Mouse (Mus musculus): ENCODE results near the gene Rubcn. TPM values are rescaled to one million over a fixed set of nuclear protein-coding genes. Genes with fewer than 3 reads are reported as not detected.

Rubcn gene
- total and polyA plus RNA-seq, 3 experiments = 27.7 to 40.4 (median 28.0) TPM

GRCm38 (mm10) chr16:32915292-32916068, 37.9 kb upstream of the Rubcn start (continued):
- TF ChIP-seq ZMIZ1 (IDR thresholded peaks at IDR 0.05; ENCODE audit: low read depth, low read length) (no peak), POLR2AphosphoS2 (IDR thresholded peaks at IDR 0.05; ENCODE audit: low read depth, low read length) (no peak), JUND (conservative IDR thresholded peaks at IDR 0.05; ENCODE audit: low read depth, low read length) (peak; percentile 92), CTCF (conservative IDR thresholded peaks at IDR 0.05 in 1 of 2, IDR thresholded peaks at IDR 0.05 in 1 of 2; ENCODE audit: low read depth in 2 of 2, low read length in 2 of 2) (no peak), MAX (IDR thresholded peaks at IDR 0.05; ENCODE audit: low read length) (no peak), JUN (IDR thresholded peaks at IDR 0.05; ENCODE audit: insufficient read depth, low read depth, low read length) (peak; percentile 73), MAZ (IDR thresholded peaks at IDR 0.05; ENCODE audit: low read depth, low read length) (0 out of 2 replicates have a peak, but pooled peaks have one; percentile 43), HCFC1 (IDR thresholded peaks at IDR 0.05; ENCODE audit: low read depth, low read length) (no peak), EP300 (IDR thresholded peaks at IDR 0.05; ENCODE audit: low read length) (peak; percentile 61; the same call in 1 of the 2 replicates), CHD2 (IDR thresholded peaks at IDR 0.05; ENCODE audit: low read length) (no peak), PAX5 (IDR thresholded peaks at IDR 0.05; ENCODE audit: low read length) (no peak), NELFE (IDR thresholded peaks at IDR 0.05; ENCODE audit: low read depth, low read length) (no peak), MXI1 (IDR thresholded peaks at IDR 0.05; ENCODE audit: low read depth, low read length) (peak; percentile 50; the same call in 1 of the 2 replicates), SMC3 (IDR thresholded peaks at IDR 0.05; ENCODE audit: low read depth, low read length) (no peak), POLR2A (IDR thresholded peaks at IDR 0.05; ENCODE audit: low read depth, low read length) (no peak), ZKSCAN1 (IDR thresholded peaks at IDR 0.05; ENCODE audit: borderline replicate concordance, low read depth, low read length) (no peak), MAFK (IDR thresholded peaks at IDR 0.05; ENCODE audit: insufficient replicate concordance, low read length) (no peak), MEF2A (IDR thresholded peaks at IDR 0.05; ENCODE audit: borderline replicate concordance, low read depth, low read length) (no peak), SIN3A (IDR thresholded peaks at IDR 0.05; ENCODE audit: low read length) (peak; percentile 36; the same call in 1 of the 2 replicates), ELF1 (IDR thresholded peaks at IDR 0.05; ENCODE audit: low read depth, low read length) (no peak), ZNF384 (IDR thresholded peaks at IDR 0.05; ENCODE audit: low read depth, low read length) (no peak), NRF1 (IDR thresholded peaks at IDR 0.05; ENCODE audit: low read depth, low read length) (peak; percentile 63), TCF12 (IDR thresholded peaks at IDR 0.05; ENCODE audit: low read depth, low read length) (no peak)

GRCm38 (mm10) chr16:32913937-32914881, 36.6 kb upstream of the Rubcn start, which contains the start of gene Lrch3:
Lrch3 (plus strand) TSS chr16:32914100.
- Histone ChIP-seq H3K27ac (ENCODE audit: insufficient read depth, low read depth) (peak within 1 kb of the TSS; percentile 61), H3K4me1 (ENCODE audit: control insufficient read depth in 1 of 2, insufficient read depth in 2 of 2) (peaks cover 4 to 40% of the 10 kb centered on the region in 2 experiments; a peak in 3 of 4 replicates), H3K4me3 (replicated peaks in 1 of 3; ENCODE audit: low read depth in 2 of 3, low read length in 2 of 3, poor library complexity in 1 of 3) (peak within 1 kb of the TSS; percentile 73 to 89 (median 85)), H3K36me3 (replicated peaks in 1 of 2; ENCODE audit: control insufficient read depth in 1 of 2, insufficient read depth in 1 of 2, low read length in 1 of 2) (peaks cover 0 to 9% of the 10 kb centered on the region in 2 experiments), H3K9ac (ENCODE audit: insufficient read depth, low read depth) (peak within 1 kb of the TSS; percentile 77), H3K79me2 (replicated peaks; ENCODE audit: control insufficient read depth, extremely low read depth, insufficient read depth, poor library complexity, severe bottlenecking) (peaks cover 18% of the 10 kb centered on the region), H3K9me3 (replicated peaks; ENCODE audit: low read length) (no peaks in the 10 kb centered on the region), H3K27me3 (replicated peaks) (no peaks in the 10 kb centered on the region), H3K4me2 (ENCODE audit: insufficient read depth, low read depth, poor library complexity, severe bottlenecking) (peak within 1 kb of the TSS; percentile 56)
- dilution Hi-C loops (cut with MboI; ENCODE audit: extremely low pct_ligation_motif_present, extremely low pct_unique_long_range_greater_than_20kb, low sequenced_read_pairs) = no loop called here
- DNase-seq (ENCODE audit: extremely low read depth) = peak; percentile 89
- in situ Hi-C loops (cut with MboI; ENCODE audit: low pct_ligation_motif_present, low pct_unique_long_range_greater_than_20kb, low sequenced_read_pairs) = no loop called here
- TF ChIP-seq NRF1 (IDR thresholded peaks at IDR 0.05; ENCODE audit: low read depth, low read length) (peak; percentile 98), NELFE (IDR thresholded peaks at IDR 0.05; ENCODE audit: low read depth, low read length) (peak; percentile 95), MEF2A (IDR thresholded peaks at IDR 0.05; ENCODE audit: borderline replicate concordance, low read depth, low read length) (0 out of 2 replicates have a peak, but pooled peaks have one; percentile 11), ETS1 (conservative IDR thresholded peaks at IDR 0.05; ENCODE audit: low read depth, low read length) (no peak), GABPA (IDR thresholded peaks at IDR 0.05; ENCODE audit: insufficient replicate concordance, low read depth, low read length) (no peak), ZMIZ1 (IDR thresholded peaks at IDR 0.05; ENCODE audit: low read depth, low read length) (peak; percentile 91; the same call in 1 of the 2 replicates), CHD1 (IDR thresholded peaks at IDR 0.05; ENCODE audit: low read depth, low read length) (no peak), HCFC1 (IDR thresholded peaks at IDR 0.05; ENCODE audit: low read depth, low read length) (peak; percentile 61), BHLHE40 (IDR thresholded peaks at IDR 0.05; ENCODE audit: low read depth, low read length) (peak; percentile 83), IRF4 (IDR thresholded peaks at IDR 0.05; ENCODE audit: low read depth, low read length) (no peak; the same call in 1 of the 2 replicates), POLR2AphosphoS2 (IDR thresholded peaks at IDR 0.05; ENCODE audit: low read depth, low read length) (peak; percentile 83; the same call in 1 of the 2 replicates), MAX (IDR thresholded peaks at IDR 0.05; ENCODE audit: low read length) (peak; percentile 57; the same call in 1 of the 2 replicates), ELF1 (IDR thresholded peaks at IDR 0.05; ENCODE audit: low read depth, low read length) (no peak; the same call in none of the 2 replicates), POLR2A (IDR thresholded peaks at IDR 0.05; ENCODE audit: low read depth, low read length) (peak; percentile 93), MYC (IDR thresholded peaks at IDR 0.05; ENCODE audit: low read depth, low read length) (peak; percentile 87), SIN3A (IDR thresholded peaks at IDR 0.05; ENCODE audit: low read length) (peak; percentile 86), PAX5 (IDR thresholded peaks at IDR 0.05; ENCODE audit: low read length) (peak; percentile 60; the same call in 1 of the 2 replicates), TCF12 (IDR thresholded peaks at IDR 0.05; ENCODE audit: low read depth, low read length) (peak; percentile 91), RAD21 (IDR thresholded peaks at IDR 0.05; ENCODE audit: low read depth, low read length) (no peak), MAFK (IDR thresholded peaks at IDR 0.05; ENCODE audit: insufficient replicate concordance, low read length) (no peak)
